Mouse (Mus musculus) kidney, adult 2 months (tissue): ENCODE data around the gene Ano3.

Source experiments
- CTCF ChIP-seq: fragments of 200-500 bp; conservative IDR thresholded peaks from 2 replicates; pipeline ENCODE4 v1.5.1; 2011; ENCODE audit warnings: low read depth, mild to moderate bottlenecking, control low read depth, low read length, moderate library complexity, mixed read lengths; ENCODE audit not compliant: insufficient read depth, insufficient read length
- POLR2A ChIP-seq: fragments of 200-500 bp; IDR thresholded peaks from one replicate; pipeline ENCODE4 v1.6.1; 2011; ENCODE audit warnings: low read depth, low read length, control low read depth

DNA sequence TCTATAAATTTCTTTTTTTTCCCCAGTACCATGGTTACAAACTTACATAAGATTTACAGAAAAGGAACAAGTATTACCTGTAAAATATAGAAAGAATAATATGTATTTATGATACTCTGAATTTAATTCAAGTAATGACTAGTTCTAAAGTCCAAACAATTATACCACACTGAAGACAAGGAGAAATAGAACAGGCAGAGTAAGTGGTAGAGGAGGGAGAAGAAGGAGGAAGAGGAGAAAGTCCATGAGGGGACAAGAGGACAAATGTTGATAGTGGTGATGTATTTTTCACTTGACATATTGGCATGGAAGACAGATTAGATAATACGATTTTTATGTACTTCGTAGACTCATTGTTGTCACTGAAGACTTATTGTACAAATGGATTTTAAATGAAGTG, 19.4 kb upstream of the Ano3 start:
- TF ChIP-seq CTCF (no peak), POLR2A (no peak)
